Mouse (Mus musculus) kidney, adult 18-20 months (tissue): ENCODE data around the gene Apela.

Experiments used
- DNase-seq: peaks from one replicate; pipeline ENCODE4 v3.0.0; 2021

The Apela gene

GRCm38 (mm10) chr8:65018423-65018822 is 18.7 kb downstream of the Apela start, which contains the start of the genes Trim61 and Trim60:
Trim61 (minus strand) TSS chr8:65018523.
Trim60 (minus strand) TSS chr8:65018584.
- DNase-seq = no peak

- DNase-seq = peak; percentile 16
Measured at GRCm38 (mm10) chr8:65007616-65008015, 29.5 kb downstream of the Apela start.

DNA sequence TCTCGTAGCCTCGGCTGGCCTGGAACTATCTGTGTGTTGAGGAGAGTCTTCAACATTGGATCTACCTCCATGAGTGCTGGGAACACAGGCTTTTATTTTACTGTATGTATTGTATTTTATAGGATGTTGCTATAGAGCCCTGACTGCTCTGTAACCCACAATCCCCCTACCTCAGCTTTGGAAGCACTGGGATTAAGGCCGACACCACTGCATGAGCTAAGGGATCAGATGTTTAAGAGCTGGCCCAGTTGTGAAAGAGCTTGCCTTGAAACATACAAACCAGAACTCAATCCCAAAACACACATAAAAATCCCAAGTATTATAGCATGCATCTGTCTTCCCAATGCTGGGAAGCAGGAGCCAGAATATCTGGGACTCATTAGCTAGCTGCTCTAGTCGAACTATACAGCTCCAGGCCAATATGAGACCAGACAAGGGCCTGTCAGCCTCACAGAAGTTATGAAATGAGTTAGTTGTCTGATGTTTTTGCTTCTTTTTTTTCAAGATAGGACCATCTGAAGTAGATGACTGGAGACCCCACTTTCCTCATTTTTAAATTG is 38.2 kb downstream of the Apela start:
- no peak for DNase-seq

GRCm38 (mm10) chr8:64987731-64988130 is 49.4 kb downstream of the Apela start, which contains the start of gene Trim75:
Trim75 (minus strand) TSS chr8:64987831.
- no peak for DNase-seq

- DNase-seq = no peak
Measured at GRCm38 (mm10) chr8:64983150-64983897, 53.8 kb downstream of the Apela start.
